Mouse (Mus musculus) thymus, adult 2 months (tissue): Measurements from ENCODE around the gene Syt17. TPM values are rescaled to one million over a fixed set of nuclear protein-coding genes. Genes with fewer than 3 reads are reported as not detected.

Source experiments
- DNase-seq: peaks from one replicate; pipeline ENCODE4 v3.0.0; 2021
- H3K27ac ChIP-seq: fragments of 200-500 bp; 2 replicates; pipeline ENCODE4 v1.5.1; 2012; ENCODE audit warnings: low read length, control low read depth; ENCODE audit not compliant: control insufficient read depth, insufficient read depth
- H3K27me3 ChIP-seq: fragments of 200-500 bp; 2 replicates; pipeline ENCODE4 v1.6.1; 2012; ENCODE audit warnings: mild to moderate bottlenecking, low read length, moderate library complexity, mixed read lengths; ENCODE audit not compliant: control insufficient read depth, insufficient read depth
- H3K36me3 ChIP-seq: fragments of 200-500 bp; 2 replicates; pipeline ENCODE4 v1.6.1; 2012; ENCODE audit warnings: mild to moderate bottlenecking, low read length, moderate library complexity; ENCODE audit not compliant: control insufficient read depth, insufficient read depth
- H3K4me1 ChIP-seq: fragments of 200-500 bp; replicated peaks from 2 replicates; pipeline ENCODE4 v1.6.1; 2012; ENCODE audit warnings: low read length; ENCODE audit not compliant: control insufficient read depth, insufficient read depth
- H3K4me3 ChIP-seq: fragments of 200-500 bp; 2 replicates; pipeline ENCODE4 v1.5.1; 2012; ENCODE audit warnings: mild to moderate bottlenecking, low read length, control low read depth, moderate library complexity; ENCODE audit not compliant: control insufficient read depth, insufficient read depth
- CTCF ChIP-seq: fragments of 200-500 bp; IDR thresholded peaks from 2 replicates; pipeline ENCODE4 v1.5.1; 2012; ENCODE audit warnings: mild to moderate bottlenecking, control low read depth, low read length, moderate library complexity, borderline replicate concordance; ENCODE audit not compliant: control insufficient read depth, poor library complexity, insufficient read depth; ENCODE audit errors: extremely low read depth
- POLR2A ChIP-seq: fragments of 200-500 bp; IDR thresholded peaks from 2 replicates; pipeline ENCODE4 v1.6.1; 2012; ENCODE audit warnings: mild to moderate bottlenecking, low read length, control low read depth, moderate library complexity; ENCODE audit not compliant: control insufficient read depth, poor library complexity, insufficient read depth; ENCODE audit errors: extremely low read depth
- WGBS: fragments of 180-500 bp; shearing (Covaris S2); methylation state at CpG from one replicate; pipeline ENCODE4 v1.1.7; 2018; 5-methylcytosine and 5-hydroxymethylcytosine counted together
- polyA plus RNA-seq: library from polyadenylated mRNA; depleted of rRNA; stranded (reverse); fragments of >200 nt; gene quantifications from 2 replicates; pipeline ENCODE4 v1.2.3, GENCODE M21; 2012

Syt17 gene
- polyA plus RNA-seq, 1 experiment = 0.57 TPM

DNA sequence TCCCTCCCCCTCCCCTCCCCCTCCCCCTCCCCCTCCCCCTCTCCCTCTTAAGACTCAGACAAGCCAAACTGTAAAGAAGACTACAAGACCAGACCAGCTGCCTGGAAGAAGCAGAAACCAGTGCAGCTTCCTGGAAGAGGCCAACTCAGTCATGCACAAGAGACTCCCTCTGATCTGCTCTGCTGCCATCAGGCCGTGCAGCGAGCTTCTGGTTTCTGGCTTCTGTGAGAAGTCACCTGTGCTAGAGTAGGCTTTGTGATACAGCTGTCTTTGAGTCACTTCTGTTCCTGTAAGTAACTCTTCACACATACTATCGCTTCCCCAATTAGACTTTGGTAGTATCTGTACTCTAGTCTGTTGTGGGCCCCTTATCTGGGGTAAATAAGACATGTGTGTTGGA lies 68.0 kb downstream of the Syt17 start:
- no peak overlapping the region for H3K27ac ChIP-seq
- no peak for TF ChIP-seq CTCF
- no peak for TF ChIP-seq POLR2A
- no peaks in the 10 kb centered on the region for H3K4me1 ChIP-seq
- no peaks in the 10 kb centered on the region for H3K27me3 ChIP-seq
- H3K4me3 ChIP-seq = no peak overlapping the region
- WGBS = 73% methylated on average over 3 of the region's 3 CpGs
- no peak for DNase-seq
- no peaks in the 10 kb centered on the region for H3K36me3 ChIP-seq

DNA sequence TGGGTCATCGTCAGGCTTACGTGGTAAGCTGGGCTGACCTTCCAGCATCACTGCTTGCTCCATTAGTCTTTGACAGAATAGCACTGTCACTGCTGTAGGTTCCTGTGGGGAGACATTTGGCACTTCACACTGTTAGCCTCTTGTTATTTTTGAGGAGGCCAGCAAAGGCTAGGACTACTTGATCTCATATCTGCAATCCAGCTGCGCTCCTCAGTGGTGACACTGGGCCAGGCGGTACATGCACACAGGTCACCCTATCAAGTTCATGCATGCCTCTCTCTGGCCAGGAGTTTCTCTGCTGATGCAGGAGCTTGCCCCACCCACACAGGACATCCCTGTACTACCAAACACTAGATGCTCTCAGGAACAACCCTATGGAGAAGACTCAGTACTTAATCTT lies 71.4 kb downstream of the Syt17 start:
- no peaks in the 10 kb centered on the region for H3K36me3 ChIP-seq
- no peaks in the 10 kb centered on the region for H3K27me3 ChIP-seq
- no peaks in the 10 kb centered on the region for H3K4me1 ChIP-seq
- no peak for DNase-seq
- TF ChIP-seq POLR2A (no peak), CTCF (no peak)
- no peak overlapping the region for H3K27ac ChIP-seq
- H3K4me3 ChIP-seq = no peak overlapping the region
- 93% methylated on average over 4 of the region's 4 CpGs for WGBS

GRCm38 (mm10) chr7:118375341-118375740 lies 72.7 kb downstream of the Syt17 start:
- H3K36me3 ChIP-seq = no peaks in the 10 kb centered on the region
- no peaks in the 10 kb centered on the region for H3K27me3 ChIP-seq
- no peak for DNase-seq
- no peak overlapping the region for H3K27ac ChIP-seq
- no peaks in the 10 kb centered on the region for H3K4me1 ChIP-seq
- no peak overlapping the region for H3K4me3 ChIP-seq
- no peak for TF ChIP-seq POLR2A
- no peak for TF ChIP-seq CTCF
- 94% methylated on average over 3 of the region's 3 CpGs for WGBS

- DNase-seq = no peak
- H3K36me3 ChIP-seq = no peaks in the 10 kb centered on the region
- H3K4me3 ChIP-seq = no peak overlapping the region
- no peaks in the 10 kb centered on the region for H3K27me3 ChIP-seq
- no peaks in the 10 kb centered on the region for H3K4me1 ChIP-seq
- H3K27ac ChIP-seq = no peak overlapping the region
- TF ChIP-seq POLR2A = no peak
- TF ChIP-seq CTCF = no peak
- WGBS = 92% methylated on average over 5 of the region's 5 CpGs
These were observed 76.7 kb downstream of the Syt17 start for GRCm38 (mm10) chr7:118371361-118371760.

DNA sequence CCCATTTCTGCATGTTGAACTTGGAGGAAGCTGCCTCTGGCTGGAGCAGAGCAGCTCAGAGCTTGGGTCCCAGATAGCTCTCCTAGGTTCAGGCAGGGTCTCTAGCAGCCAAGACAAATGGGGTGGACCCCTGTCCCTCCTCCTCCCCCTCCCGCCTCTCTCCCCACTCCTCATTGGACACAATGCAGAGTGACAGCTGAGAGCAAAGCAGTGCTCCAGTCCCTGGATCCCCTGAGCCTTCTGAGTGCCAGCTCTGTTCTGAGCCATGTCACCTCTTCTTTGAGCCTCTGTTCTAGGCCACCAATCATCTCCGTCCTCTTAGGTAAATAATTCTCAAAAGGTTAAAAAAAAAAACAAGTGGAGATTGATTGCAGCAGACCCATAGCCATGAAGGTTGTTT lies 78.3 kb downstream of the Syt17 start:
- H3K36me3 ChIP-seq = no peaks in the 10 kb centered on the region
- H3K27me3 ChIP-seq = no peaks in the 10 kb centered on the region
- WGBS = 82% methylated on average over 2 of the region's 2 CpGs
- no peak overlapping the region for H3K27ac ChIP-seq
- TF ChIP-seq POLR2A = no peak
- TF ChIP-seq CTCF = no peak
- no peak overlapping the region for H3K4me3 ChIP-seq
- no peak for DNase-seq
- no peaks in the 10 kb centered on the region for H3K4me1 ChIP-seq

DNA sequence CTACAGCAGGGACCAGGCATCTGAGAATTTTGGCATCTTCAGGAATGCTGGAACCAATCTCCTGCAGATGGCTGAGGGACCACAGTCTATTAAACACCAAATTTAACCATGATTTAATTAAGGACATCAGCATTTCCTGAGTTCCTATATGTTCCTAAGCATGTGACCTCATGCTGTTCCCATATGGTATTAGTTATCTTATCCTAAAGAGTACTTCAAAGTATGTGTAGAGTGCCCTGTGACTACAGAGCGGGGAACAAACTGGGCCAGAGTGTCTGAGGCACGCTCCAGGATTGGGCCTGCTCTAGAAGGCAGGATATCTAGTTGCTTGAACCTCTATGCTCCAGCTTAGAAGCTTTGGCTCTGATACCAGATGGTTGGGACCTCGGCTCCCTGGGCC lies 82.1 kb downstream of the Syt17 start:
- TF ChIP-seq CTCF (no peak), POLR2A (no peak)
- no peak overlapping the region for H3K27ac ChIP-seq
- no peaks in the 10 kb centered on the region for H3K4me1 ChIP-seq
- H3K27me3 ChIP-seq = no peaks in the 10 kb centered on the region
- H3K36me3 ChIP-seq = no peaks in the 10 kb centered on the region
- no peak overlapping the region for H3K4me3 ChIP-seq
- DNase-seq = no peak
- 86% methylated on average over 3 of the region's 3 CpGs for WGBS

DNA sequence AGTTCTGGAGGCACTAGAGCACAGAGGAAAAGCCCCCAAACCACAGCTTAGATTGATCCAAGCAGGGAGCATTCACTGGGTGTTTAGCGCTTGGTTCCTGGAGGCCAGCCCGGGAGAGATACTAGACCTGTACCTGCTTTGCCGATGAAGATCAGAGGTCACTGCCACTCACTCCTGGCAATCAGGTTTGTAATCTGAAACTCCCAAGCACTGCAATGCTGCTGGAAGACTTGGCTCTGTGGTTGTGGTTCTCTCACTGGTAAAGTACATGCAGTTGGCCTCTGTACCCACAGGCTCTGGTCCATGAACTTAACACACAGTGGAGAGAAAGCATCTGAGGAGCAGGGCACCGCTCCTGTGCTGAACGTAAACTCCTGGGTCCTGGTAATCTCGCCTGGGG lies 82.8 kb downstream of the Syt17 start:
- H3K4me1 ChIP-seq = no peaks in the 10 kb centered on the region
- no peak for DNase-seq
- no peak overlapping the region for H3K4me3 ChIP-seq
- H3K27ac ChIP-seq = no peak overlapping the region
- TF ChIP-seq POLR2A = no peak
- TF ChIP-seq CTCF = no peak
- H3K36me3 ChIP-seq = no peaks in the 10 kb centered on the region
- H3K27me3 ChIP-seq = no peaks in the 10 kb centered on the region
- WGBS = 73% methylated on average over 6 of the region's 6 CpGs

DNA sequence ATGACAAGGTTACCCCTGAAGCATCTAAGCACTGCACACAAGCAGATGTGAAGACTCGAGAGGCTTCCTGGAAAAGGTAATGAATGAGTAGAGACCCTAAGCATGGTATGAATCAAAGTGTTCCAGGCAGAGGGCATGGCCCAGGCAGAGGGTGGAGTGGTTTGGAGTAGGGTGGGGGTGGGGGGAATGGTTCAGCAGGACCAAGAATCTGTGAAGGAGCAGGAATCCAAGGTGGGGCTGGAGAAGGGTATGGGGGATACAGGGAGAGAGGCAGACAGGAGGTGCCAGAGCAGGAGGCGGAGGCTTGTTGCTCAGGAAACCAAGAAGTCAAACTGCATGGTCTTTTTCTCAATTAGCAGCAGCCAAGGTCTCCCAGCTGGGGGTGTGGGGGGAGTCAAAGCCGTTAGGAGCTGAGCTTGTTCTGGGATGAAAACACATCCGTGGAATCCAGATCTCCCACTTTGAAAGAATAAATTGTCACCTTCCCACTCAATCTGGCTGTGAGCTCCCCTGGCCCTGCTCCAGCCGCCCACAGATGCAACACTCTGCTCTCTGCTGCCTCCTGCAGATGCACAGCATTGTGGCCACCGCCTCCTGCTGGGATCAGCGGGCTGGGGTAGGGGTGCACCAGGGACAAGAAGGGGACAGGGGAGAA lies 83.5 kb downstream of the Syt17 start:
- Histone ChIP-seq H3K4me3 (no peak overlapping the region), H3K36me3 (no peaks in the 10 kb centered on the region), H3K27me3 (no peaks in the 10 kb centered on the region), H3K4me1 (no peaks in the 10 kb centered on the region), H3K27ac (no peak overlapping the region)
- no peak for TF ChIP-seq CTCF
- no peak for TF ChIP-seq POLR2A
- WGBS = 51% methylated on average over 7 of the region's 7 CpGs
- DNase-seq = no peak
